Mouse (Mus musculus) CH12.LX (cell line): ENCODE measurements at regions not wholly inside any gene's neighbourhood (a gene's known extent, or its start where the extent isn't known, plus 50 kb on each side); places are given as distances from the start of the nearest gene placed in this dataset.

ENCODE experiments used
- DNase-seq: peaks from one replicate; pipeline ENCODE4 v3.0.0-alpha.2; 2013; ENCODE audit errors: extremely low read depth
- H3K27ac ChIP-seq: 2 replicates; pipeline ENCODE4 v1.5.1; 2012; ENCODE audit warnings: low read depth, mild to moderate bottlenecking, control low read depth, moderate library complexity; ENCODE audit not compliant: insufficient read depth
- H3K27me3 ChIP-seq: replicated peaks from 2 replicates; pipeline ENCODE3; 2012; ENCODE audit warnings: inconsistent platforms
- H3K36me3 ChIP-seq, 2 experiments: replicated peaks in 1 of 2; 2 replicates each; pipeline versions ENCODE3 to v1.6.1; 2012; ENCODE audit warnings: inconsistent platforms in 1 of 2, low read length in 1 of 2, mild to moderate bottlenecking in 1 of 2, mixed read lengths in 1 of 2, moderate library complexity in 1 of 2; ENCODE audit not compliant: control insufficient read depth in 1 of 2, insufficient read depth in 1 of 2
- H3K4me1 ChIP-seq, 2 experiments: 2 replicates each; pipeline ENCODE4 v1.6.1; 2012; ENCODE audit warnings: inconsistent platforms in 1 of 2, moderate library complexity in 1 of 2; ENCODE audit not compliant: insufficient read depth in 2 of 2, control insufficient read depth in 1 of 2
- H3K4me2 ChIP-seq: 2 replicates; pipeline ENCODE4 v1.6.1; 2012; ENCODE audit warnings: low read depth, mild to moderate bottlenecking, control low read depth; ENCODE audit not compliant: poor library complexity, insufficient read depth, severe bottlenecking
- H3K4me3 ChIP-seq, 3 experiments: fragments of 150-350 bp in 1 of 3; sonication (generic) in 1 of 3; replicated peaks in 1 of 3; 2 replicates each; pipeline versions ENCODE3 to v1.5.1; 2011 to 2012; ENCODE audit warnings: low read depth in 2 of 3, low read length in 2 of 3, mild to moderate bottlenecking in 2 of 3, moderate library complexity in 2 of 3, control low read depth in 1 of 3, improper control_type of control experiment in 1 of 3, inconsistent platforms in 1 of 3, mixed read lengths in 1 of 3; ENCODE audit not compliant: poor library complexity in 1 of 3
- H3K79me2 ChIP-seq: replicated peaks from 2 replicates; pipeline ENCODE4 v1.6.1; 2012; ENCODE audit warnings: mild to moderate bottlenecking, moderate library complexity; ENCODE audit not compliant: control insufficient read depth, poor library complexity, insufficient read depth, severe bottlenecking; ENCODE audit errors: extremely low read depth
- H3K9ac ChIP-seq: 2 replicates; pipeline ENCODE4 v1.6.1; 2012; ENCODE audit warnings: low read depth, mild to moderate bottlenecking, control low read depth, moderate library complexity; ENCODE audit not compliant: insufficient read depth
- H3K9me3 ChIP-seq: replicated peaks from 2 replicates; pipeline ENCODE3; 2012; ENCODE audit warnings: low read length, inconsistent platforms, mixed read lengths
- BHLHE40 ChIP-seq: IDR thresholded peaks from 2 replicates; pipeline ENCODE4 v1.6.1; 2011; ENCODE audit warnings: mild to moderate bottlenecking, low read depth, low read length, improper control_type of control experiment
- CHD1 ChIP-seq: IDR thresholded peaks from 2 replicates; pipeline ENCODE4 v1.6.1; 2012; ENCODE audit warnings: low read depth, low read length, improper control_type of control experiment, inconsistent platforms
- CTCF ChIP-seq, 2 experiments: IDR thresholded peaks in 1 of 2; conservative IDR thresholded peaks in 1 of 2; 2 replicates each; pipeline ENCODE4 v1.5.1; 2011 to 2012; ENCODE audit warnings: low read depth in 2 of 2, low read length in 2 of 2, improper control_type of control experiment in 1 of 2, inconsistent platforms in 1 of 2, mild to moderate bottlenecking in 1 of 2, moderate library complexity in 1 of 2
- E2F4 ChIP-seq: IDR thresholded peaks from 2 replicates; pipeline ENCODE4 v1.6.1; 2011; ENCODE audit warnings: low read depth, low read length, improper control_type of control experiment; ENCODE audit not compliant: insufficient replicate concordance
- ELF1 ChIP-seq: IDR thresholded peaks from 2 replicates; pipeline ENCODE4 v1.6.1; 2014; ENCODE audit warnings: low read depth, mild to moderate bottlenecking, inconsistent platforms, low read length, improper control_type of control experiment
- EP300 ChIP-seq: IDR thresholded peaks from 2 replicates; pipeline ENCODE4 v1.6.1; 2011; ENCODE audit warnings: low read length, improper control_type of control experiment
- HCFC1 ChIP-seq: IDR thresholded peaks from 2 replicates; pipeline ENCODE4 v1.6.1; 2012; ENCODE audit warnings: low read depth, mild to moderate bottlenecking, inconsistent platforms, low read length, improper control_type of control experiment
- JUN ChIP-seq: IDR thresholded peaks from 2 replicates; pipeline ENCODE4 v1.6.1; 2011; ENCODE audit warnings: low read depth, mild to moderate bottlenecking, low read length, improper control_type of control experiment, moderate library complexity; ENCODE audit not compliant: insufficient read depth
- KAT2A ChIP-seq: IDR thresholded peaks from 2 replicates; pipeline ENCODE4 v1.6.1; 2012; ENCODE audit warnings: low read length, improper control_type of control experiment, inconsistent platforms; ENCODE audit not compliant: insufficient replicate concordance
- MAX ChIP-seq: IDR thresholded peaks from 2 replicates; pipeline ENCODE4 v1.6.1; 2011; ENCODE audit warnings: low read length, improper control_type of control experiment
- MAZ ChIP-seq: IDR thresholded peaks from 2 replicates; pipeline ENCODE4 v1.6.1; 2012; ENCODE audit warnings: low read depth, mild to moderate bottlenecking, inconsistent platforms, low read length, improper control_type of control experiment, moderate library complexity
- MEF2A ChIP-seq: IDR thresholded peaks from 2 replicates; pipeline ENCODE4 v1.6.1; 2014; ENCODE audit warnings: low read depth, mild to moderate bottlenecking, inconsistent platforms, low read length, improper control_type of control experiment, borderline replicate concordance
- MYC ChIP-seq: IDR thresholded peaks from 2 replicates; pipeline ENCODE4 v1.6.1; 2011; ENCODE audit warnings: low read depth, mild to moderate bottlenecking, improper control_type of control experiment, low read length
- POLR2A ChIP-seq: IDR thresholded peaks from 2 replicates; pipeline ENCODE4 v1.6.1; 2011; ENCODE audit warnings: low read depth, mild to moderate bottlenecking, improper control_type of control experiment, low read length
- RAD21 ChIP-seq: IDR thresholded peaks from 2 replicates; pipeline ENCODE4 v1.6.1; 2011; ENCODE audit warnings: low read depth, mild to moderate bottlenecking, low read length, improper control_type of control experiment, moderate library complexity
- SIN3A ChIP-seq: IDR thresholded peaks from 2 replicates; pipeline ENCODE4 v1.6.1; 2012; ENCODE audit warnings: low read length, improper control_type of control experiment, inconsistent platforms
- TCF12 ChIP-seq: IDR thresholded peaks from 2 replicates; pipeline ENCODE4 v1.6.1; 2014; ENCODE audit warnings: low read depth, mild to moderate bottlenecking, inconsistent platforms, low read length, improper control_type of control experiment
- USF1 ChIP-seq: IDR thresholded peaks from 2 replicates; pipeline ENCODE4 v1.6.1; 2014; ENCODE audit warnings: low read depth, mild to moderate bottlenecking, inconsistent platforms, low read length, improper control_type of control experiment
- USF2 ChIP-seq: conservative IDR thresholded peaks from 2 replicates; pipeline ENCODE4 v1.6.1; 2011; ENCODE audit warnings: low read depth, low read length, improper control_type of control experiment
- dilution Hi-C: fragments of 300-500 bp; cut with MboI; formaldehyde crosslinking; loops from 2 replicates; pipeline ENCODE4 v1.14.3; 2020; ENCODE audit warnings: low sequenced_read_pairs; ENCODE audit not compliant: extremely low pct_unique_long_range_greater_than_20kb, extremely low pct_ligation_motif_present
- in situ Hi-C: fragments of 300-500 bp; cut with MboI; formaldehyde crosslinking; loops from 3 replicates; pipeline ENCODE4 v1.14.3; 2019; ENCODE audit warnings: low sequenced_read_pairs, low pct_ligation_motif_present, low pct_unique_long_range_greater_than_20kb, mixed read lengths

DNA sequence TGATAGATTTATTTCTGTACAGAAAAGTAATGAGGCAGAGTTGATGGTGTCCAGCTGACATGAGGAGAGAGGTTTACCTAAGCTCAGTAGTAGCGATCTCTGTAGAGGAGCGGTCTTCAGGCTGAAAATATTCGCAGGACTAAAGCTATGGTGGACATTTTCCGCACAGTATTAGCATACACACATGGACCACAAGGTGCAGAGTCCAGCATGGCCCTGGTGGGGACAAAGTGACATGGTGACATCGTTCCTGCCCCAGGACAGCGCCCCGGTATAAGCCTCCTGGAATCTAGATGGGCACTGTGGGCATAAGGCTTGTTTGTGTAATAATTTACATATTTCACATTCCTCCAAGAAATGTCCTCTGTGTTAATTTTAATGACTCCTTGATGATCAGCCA lies 311.5 kb upstream of the Klf6 start:
- Histone ChIP-seq H3K4me2 (no peak overlapping the region), H3K9me3 (no peaks in the 10 kb centered on the region), H3K79me2 (no peaks in the 10 kb centered on the region), H3K36me3 (no peaks in the 10 kb centered on the region), H3K4me3 (no peak overlapping the region), H3K27me3 (no peaks in the 10 kb centered on the region)
- dilution Hi-C loops (no loop called here), in situ Hi-C loops (no loop called here)
- DNase-seq, result no peak
- TF ChIP-seq JUN (no peak), USF1 (no peak), SIN3A (no peak), TCF12 (no peak), MAZ (no peak), CHD1 (no peak), BHLHE40 (no peak), POLR2A (no peak), MAX (no peak), RAD21 (no peak), EP300 (no peak)
- TF ChIP-seq, all 38 proteins: peak for 0
- H3K9ac ChIP-seq, result no peak overlapping the region
- no peak overlapping the region for H3K27ac ChIP-seq
- no peaks in the 10 kb centered on the region for H3K4me1 ChIP-seq

DNA sequence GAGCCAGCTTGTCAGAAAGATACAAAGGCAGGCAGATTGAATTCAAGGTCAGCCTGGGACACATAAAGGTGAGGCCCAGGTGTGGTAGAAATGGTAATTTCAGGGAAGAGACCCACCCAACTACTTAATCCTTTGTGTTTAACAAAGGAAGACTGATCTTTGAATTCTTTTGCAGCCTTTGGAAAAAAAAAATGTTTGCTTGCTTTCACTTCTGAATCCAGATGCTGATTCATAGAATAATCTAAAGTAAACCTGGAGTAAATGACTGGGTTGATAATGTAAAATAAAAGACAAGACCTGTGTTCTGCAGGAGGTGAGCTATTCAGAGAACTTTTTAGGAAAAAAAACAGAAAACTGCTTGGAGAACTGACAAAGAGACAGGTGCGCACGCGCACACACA lies 310.9 kb upstream of the Klf6 start:
- H3K9me3 ChIP-seq, result no peaks in the 10 kb centered on the region
- no peaks in the 10 kb centered on the region for H3K4me1 ChIP-seq
- no peak overlapping the region for H3K27ac ChIP-seq
- no peaks in the 10 kb centered on the region for H3K27me3 ChIP-seq
- no peak overlapping the region for H3K4me2 ChIP-seq
- dilution Hi-C loops, result no loop called here
- DNase-seq, result no peak
- H3K9ac ChIP-seq, result no peak overlapping the region
- in situ Hi-C loops, result no loop called here
- no peaks in the 10 kb centered on the region for H3K79me2 ChIP-seq
- H3K4me3 ChIP-seq, result no peak overlapping the region
- H3K36me3 ChIP-seq, result no peaks in the 10 kb centered on the region
- TF ChIP-seq MYC, result no peak
- TF ChIP-seq MEF2A, result no peak
- TF ChIP-seq E2F4, result no peak
- TF ChIP-seq MAX, result no peak
- TF ChIP-seq USF2, result no peak
- TF ChIP-seq SIN3A, result no peak
- TF ChIP-seq KAT2A, result no peak
- TF ChIP-seq CTCF (conservative IDR thresholded peaks at IDR 0.05 in 1 of 2, IDR thresholded peaks at IDR 0.05 in 1 of 2; ENCODE audit: low read depth in 2 of 2, low read length in 2 of 2), result no peak
- TF ChIP-seq RAD21, result no peak
- TF ChIP-seq JUN, result no peak
- no peak for TF ChIP-seq ELF1
- no peak for TF ChIP-seq HCFC1
